Mouse (Mus musculus) cerebellum, adult 2 months (tissue): ENCODE measurements around the gene Bnip3. TPM values are rescaled to one million over a fixed set of nuclear protein-coding genes. Genes with fewer than 3 reads are reported as not detected.

Experiments
- DNase-seq, 2 experiments: peaks; one replicate each; pipeline ENCODE4 v3.0.0; 2021
- H3K27ac ChIP-seq: fragments of 200-500 bp; 2 replicates; pipeline ENCODE4 v1.5.1; 2012; ENCODE audit warnings: low read length, control low read depth, inconsistent platforms; ENCODE audit not compliant: insufficient read depth
- H3K27me3 ChIP-seq: fragments of 200-500 bp; 2 replicates; pipeline ENCODE4 v1.6.1; 2012; ENCODE audit warnings: inconsistent platforms, mild to moderate bottlenecking, low read length, moderate library complexity; ENCODE audit not compliant: control insufficient read depth, insufficient read depth
- H3K4me1 ChIP-seq: fragments of 200-500 bp; 2 replicates; pipeline ENCODE4 v1.6.1; 2011; ENCODE audit warnings: low read length; ENCODE audit not compliant: control insufficient read depth, insufficient read depth
- H3K4me3 ChIP-seq: fragments of 200-500 bp; replicated peaks from 2 replicates; pipeline ENCODE3; 2011; ENCODE audit warnings: mild to moderate bottlenecking, low read depth, low read length, control low read depth; ENCODE audit not compliant: insufficient read depth
- CTCF ChIP-seq: fragments of 200-500 bp; IDR thresholded peaks from 2 replicates; pipeline ENCODE4 v1.5.1; 2011; ENCODE audit warnings: low read depth, mild to moderate bottlenecking, control low read depth, low read length, moderate library complexity, borderline replicate concordance; ENCODE audit not compliant: insufficient read depth
- POLR2A ChIP-seq: fragments of 200-500 bp; IDR thresholded peaks from 2 replicates; pipeline ENCODE4 v1.6.1; 2011; ENCODE audit warnings: low read length, control low read depth, borderline replicate concordance; ENCODE audit not compliant: insufficient read depth
- WGBS: fragments of 180-500 bp; shearing (Covaris S2); methylation state at CpG from one replicate; pipeline ENCODE4 v1.1.7; 2018; 5-methylcytosine and 5-hydroxymethylcytosine counted together
- polyA plus RNA-seq: library from polyadenylated mRNA; depleted of rRNA; stranded (reverse); fragments of >200 nt; gene quantifications from 2 replicates; pipeline ENCODE4 v1.2.3, GENCODE M21; 2012; rRNA removed

Bnip3 gene
- polyA plus RNA-seq, 1 experiment: 101 TPM

DNA sequence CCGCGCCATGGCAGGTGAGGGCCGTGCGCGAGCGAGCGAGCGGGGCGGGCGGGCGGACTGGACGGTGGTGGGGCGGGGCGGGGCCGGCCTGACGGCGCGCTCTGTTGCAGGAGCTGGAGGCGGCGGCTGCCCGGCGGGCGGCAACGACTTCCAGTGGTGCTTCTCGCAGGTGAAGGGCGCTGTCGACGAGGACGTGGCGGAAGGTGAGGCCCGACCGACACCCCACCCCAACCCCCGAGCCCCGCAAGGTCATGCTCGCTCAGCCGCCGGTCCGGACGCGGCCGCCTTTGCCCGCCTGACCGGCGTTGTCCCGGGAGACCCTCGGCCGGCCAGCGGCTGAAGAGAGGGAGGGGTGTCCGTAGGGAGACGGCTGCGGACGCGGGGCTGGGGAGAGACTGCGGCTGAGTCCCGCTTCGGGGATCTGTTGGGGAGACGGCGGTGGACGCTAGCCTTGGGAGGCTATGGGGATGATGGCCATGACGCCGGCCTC lies 62.8 kb downstream of the Bnip3 start:
- peak overlapping the region; percentile 82 for H3K4me3 ChIP-seq
- TF ChIP-seq CTCF (no peak), POLR2A (no peak)
- WGBS: under 1% methylated on average over 56 of the region's 61 CpGs
- no peaks in the 10 kb centered on the region for H3K27me3 ChIP-seq
- no peak for DNase-seq
- peak overlapping the region; percentile 39; the same call in 1 of the 2 replicates for H3K27ac ChIP-seq
- peaks cover 21% of the 10 kb centered on the region for H3K4me1 ChIP-seq

DNA sequence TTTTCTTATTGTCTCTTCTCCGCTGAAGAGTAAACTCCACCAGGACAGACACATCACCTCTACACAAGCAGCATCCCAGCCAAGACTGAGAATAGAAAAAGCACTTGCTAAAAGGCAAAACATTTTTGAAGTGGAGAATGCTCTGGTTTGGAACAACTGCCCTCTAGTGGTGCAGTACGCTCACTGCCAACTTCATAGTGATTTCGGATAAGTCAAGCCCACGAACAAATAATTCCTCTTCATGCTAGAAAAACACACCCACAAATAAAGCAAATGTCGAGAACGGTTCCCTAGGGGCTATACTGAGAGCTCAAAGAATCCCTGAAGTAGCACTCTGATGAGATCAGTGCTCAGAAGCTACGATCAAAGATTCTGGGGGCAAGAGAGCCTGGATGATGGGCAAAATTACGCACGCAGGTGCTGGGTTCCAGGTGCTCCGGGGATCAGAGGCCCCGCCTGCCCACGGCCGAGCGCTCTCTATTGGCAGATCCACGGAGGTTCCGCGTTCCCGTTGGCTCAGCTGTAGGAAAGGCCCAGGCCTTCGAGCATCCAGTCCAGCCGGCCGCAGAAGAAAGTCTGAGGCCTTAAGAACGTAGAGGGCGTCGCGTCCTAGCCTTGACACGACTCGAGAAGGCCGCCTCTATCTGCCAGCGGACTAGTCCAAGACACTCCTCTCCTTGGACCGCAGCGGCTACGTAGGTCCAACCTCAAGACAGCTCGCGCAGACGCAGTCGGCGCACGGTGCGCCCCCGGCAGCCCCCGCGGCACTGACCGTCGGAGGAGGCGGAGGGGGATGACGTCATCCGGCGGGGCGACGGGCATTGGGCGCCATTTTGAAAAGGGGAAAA lies 63.6 kb downstream of the Bnip3 start, which contains the start of the genes Ppp2r2d and Mapk1ip1:
Gene Ppp2r2d, plus strand, starts transcription at position 536 of the 848 bp plus-strand sequence.
Gene Mapk1ip1, minus strand, starts transcription at position 730 of the 848 bp plus-strand sequence.
- WGBS: under 1% methylated on average over 51 of the region's 51 CpGs
- peak; percentile 96 to 98 for DNase-seq
- TF ChIP-seq POLR2A: peak; percentile 95
- peak; percentile 65; the same call in 1 of the 2 replicates for TF ChIP-seq CTCF
- Histone ChIP-seq H3K27me3 (no peaks in the 10 kb centered on the region), H3K4me1 (peaks cover 21% of the 10 kb centered on the region), H3K4me3 (peak within 1 kb of the TSS; percentile 82), H3K27ac (peak within 1 kb of the TSS; percentile 91)

DNA sequence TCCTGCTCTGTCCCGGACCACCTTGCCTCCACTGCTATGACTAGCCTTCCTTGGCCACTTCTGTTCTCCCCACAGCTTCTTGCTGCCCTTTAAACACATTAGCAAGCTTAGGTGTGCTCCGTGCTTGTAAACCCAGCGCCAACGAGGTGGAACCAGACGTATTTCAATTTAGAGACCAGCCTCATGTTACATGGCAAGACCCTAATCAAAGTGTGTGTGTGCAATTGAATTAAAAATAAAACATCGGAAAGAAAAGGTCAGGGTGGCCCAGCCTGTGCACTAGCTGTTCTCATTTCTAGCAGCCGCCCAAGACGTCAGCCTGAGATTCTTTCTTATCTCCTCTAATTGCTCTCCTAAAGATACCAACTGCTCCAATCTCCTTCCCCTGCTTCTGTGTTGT lies 64.2 kb downstream of the Bnip3 start:
- Histone ChIP-seq H3K27ac (peak overlapping the region; percentile 6; the same call in 1 of the 2 replicates), H3K27me3 (no peaks in the 10 kb centered on the region), H3K4me1 (peaks cover 21% of the 10 kb centered on the region), H3K4me3 (peak overlapping the region; percentile 82)
- TF ChIP-seq CTCF (no peak), POLR2A (no peak)
- no peak for DNase-seq
- WGBS: 23% methylated on average over 8 of the region's 8 CpGs

DNA sequence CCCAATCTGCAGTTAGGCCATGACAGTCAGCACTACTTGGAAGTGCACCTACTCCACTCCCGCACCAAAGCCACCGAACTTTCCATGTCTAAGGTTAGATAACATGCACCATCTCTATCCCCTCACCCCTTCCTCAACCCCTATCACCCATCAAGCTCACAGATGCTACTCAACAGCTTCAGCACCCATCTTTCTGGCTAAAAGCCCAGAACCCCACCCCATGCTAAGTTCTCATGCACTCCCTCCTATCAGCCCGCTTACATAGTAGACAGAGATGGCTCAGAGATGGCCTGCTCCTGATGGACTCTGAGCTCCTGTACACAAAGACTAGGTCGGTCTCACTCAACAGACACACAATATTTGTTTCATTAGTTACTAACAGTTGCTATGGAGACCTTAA lies 65.9 kb downstream of the Bnip3 start:
- no peak for DNase-seq
- Histone ChIP-seq H3K4me1 (peaks cover 20% of the 10 kb centered on the region), H3K4me3 (peak overlapping the region; percentile 18), H3K27me3 (no peaks in the 10 kb centered on the region), H3K27ac (no peak overlapping the region)
- 76% methylated on average over 4 of the region's 4 CpGs for WGBS
- TF ChIP-seq CTCF: no peak
- no peak for TF ChIP-seq POLR2A

DNA sequence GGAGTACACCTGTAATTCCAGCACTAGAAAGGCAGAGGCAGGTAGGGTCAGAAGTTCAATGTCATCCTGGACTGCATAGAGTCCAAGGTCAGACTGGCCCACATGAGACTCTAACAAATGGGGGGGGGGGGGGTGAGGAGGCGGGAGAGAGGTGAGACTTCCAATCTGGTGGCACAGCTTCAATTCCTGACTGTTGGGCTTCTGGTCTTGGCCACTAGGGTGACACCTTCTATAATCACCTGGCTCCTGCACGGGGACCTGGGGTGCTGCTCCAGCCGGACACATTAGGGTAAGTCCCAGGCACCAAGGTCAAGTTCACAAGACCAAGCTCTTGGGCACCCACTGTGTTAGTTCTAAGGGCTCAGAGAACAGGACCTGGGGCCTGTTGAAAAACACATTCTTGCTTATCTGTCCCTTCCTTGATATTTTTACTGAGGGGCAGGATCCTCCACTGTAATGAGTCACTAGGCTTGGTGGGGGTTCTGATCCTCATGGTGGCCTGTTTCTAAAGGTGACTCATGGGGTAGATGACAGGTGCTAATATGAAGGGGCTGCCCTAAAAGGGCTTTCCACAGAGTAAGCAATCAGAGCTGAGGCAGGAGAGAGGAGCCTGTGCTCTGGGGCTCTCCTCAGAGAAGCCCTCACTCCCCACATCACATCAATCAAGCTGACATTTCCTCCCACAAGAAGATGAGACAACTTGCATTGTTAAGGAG lies 67.7 kb downstream of the Bnip3 start:
- Histone ChIP-seq H3K27ac (no peak overlapping the region), H3K27me3 (no peaks in the 10 kb centered on the region), H3K4me1 (peaks cover 18% of the 10 kb centered on the region), H3K4me3 (no peak overlapping the region)
- DNase-seq: no peak
- 39% methylated on average over 3 of the region's 3 CpGs for WGBS
- no peak for TF ChIP-seq CTCF
- TF ChIP-seq POLR2A: no peak

Other genes starting within 250 kb of the Bnip3 start
- gene Ppp2r2d, start 63.4 kb downstream of the Bnip3 start, polyA plus RNA-seq: 70.0 and 74.9 TPM in 2 replicates
- gene Mapk1ip1, start 63.2 kb downstream of the Bnip3 start, polyA plus RNA-seq: 87.6 and 88.7 TPM in 2 replicates
- gene Jakmip3, start 31.2 kb upstream of the Bnip3 start, polyA plus RNA-seq: 47.6 and 49.0 TPM in 2 replicates
- 127 and 156 TPM in 2 replicates for gene Dpysl4, start 176.5 kb upstream of the Bnip3 start, polyA plus RNA-seq